Mouse (Mus musculus) liver, embryonic 14.5 days (tissue): ENCODE measurements around the gene Phka2.

Experiments
- CTCF ChIP-seq: IDR thresholded peaks from 2 replicates; pipeline ENCODE4 v1.5.1; 2016; ENCODE audit warnings: antibody characterized with exemption, low read depth, control low read depth
- EP300 ChIP-seq: IDR thresholded peaks from 2 replicates; pipeline ENCODE4 v1.6.1; 2016; ENCODE audit warnings: antibody characterized with exemption, low read depth

GRCm38 (mm10) chrX:160598055-160598454, 96.1 kb downstream of the Phka2 start:
- TF ChIP-seq CTCF: no peak
- no peak for TF ChIP-seq EP300
